ENCODE assay signal across 11 mouse cellular contexts in genomic region chr11:101756616-101757015, GRCm38 (mm10). TPM values are rescaled to one million over a fixed set of nuclear protein-coding genes. Genes with fewer than 3 reads are reported as not detected.
DNase-seq lines count a peak whose midpoint lies in the region; ATAC-seq and TF ChIP-seq lines count a peak whose summit lies in the region.
"Had no signal": no experiment of that assay in that cellular context is flagged by ENCODE, and none has a peak within 500 bp of the region (broad histone marks: within the 10 kb centered on the region; RNA-seq: fewer than 3 reads in every experiment).

No protein-coding gene starts in this region.

- ATAC-seq in lung, embryonic 15.5 days (ENCODE audit: borderline replicate concordance, extremely low read depth, low FRiP score, low TSS enrichment), result no peak
- ATAC-seq in stomach, embryonic 16.5 days (ENCODE audit: insufficient read depth, low FRiP score), result no peak
- no peak for ATAC-seq in liver, embryonic 12.5 days
- ATAC-seq: midbrain, embryonic 13.5 days had no signal

- peak overlapping the region; percentile 71 for H3K27ac ChIP-seq in lung, embryonic 15.5 days
- peak overlapping the region; percentile 12; the same call in 1 of the 2 replicates for H3K27ac ChIP-seq in stomach, embryonic 16.5 days (ENCODE audit: low read length)
- H3K27ac ChIP-seq in liver, embryonic 12.5 days, result no peak overlapping the region
- H3K27ac ChIP-seq: hindbrain, embryonic 15.5 days; liver, embryonic 14.5 days; midbrain, embryonic 13.5 days had no signal

- no peaks in the 10 kb centered on the region for H3K9me3 ChIP-seq in lung, embryonic 15.5 days
- H3K9me3 ChIP-seq in stomach, embryonic 16.5 days (replicated peaks; ENCODE audit: control insufficient read depth, low read length), result no peaks in the 10 kb centered on the region
- no peaks in the 10 kb centered on the region for H3K9me3 ChIP-seq in liver, embryonic 12.5 days (replicated peaks)
- H3K9me3 ChIP-seq: hindbrain, embryonic 15.5 days; midbrain, embryonic 13.5 days had no signal

- no peak overlapping the region for H3K9ac ChIP-seq in lung, embryonic 15.5 days
- no peak overlapping the region for H3K9ac ChIP-seq in stomach, embryonic 16.5 days (ENCODE audit: low read length)
- no peak overlapping the region for H3K9ac ChIP-seq in liver, embryonic 12.5 days
- H3K9ac ChIP-seq: hindbrain, embryonic 15.5 days; liver, embryonic 14.5 days; midbrain, embryonic 13.5 days had no signal

- H3K27me3 ChIP-seq in lung, embryonic 15.5 days, result no peaks in the 10 kb centered on the region
- H3K27me3 ChIP-seq in stomach, embryonic 16.5 days (ENCODE audit: control insufficient read depth, insufficient read depth, low read length), result no peaks in the 10 kb centered on the region
- no peaks in the 10 kb centered on the region for H3K27me3 ChIP-seq in liver, embryonic 12.5 days (replicated peaks)
- H3K27me3 ChIP-seq: hindbrain, embryonic 15.5 days; midbrain, embryonic 13.5 days had no signal

- no peak for TF ChIP-seq CTCF in lung, adult 2 months (IDR thresholded peaks at IDR 0.05; ENCODE audit: insufficient read depth, low read length)

- peaks cover 17% of the 10 kb centered on the region; the same call in 1 of the 2 replicates for H3K4me1 ChIP-seq in lung, embryonic 15.5 days
- H3K4me1 ChIP-seq in lung, adult 2 months (ENCODE audit: control insufficient read depth, insufficient read depth, low read length), result no peaks in the 10 kb centered on the region
- H3K4me1 ChIP-seq in stomach, embryonic 16.5 days (ENCODE audit: control insufficient read depth, insufficient read depth, low read length), result no peaks in the 10 kb centered on the region
- no peaks in the 10 kb centered on the region for H3K4me1 ChIP-seq in liver, embryonic 12.5 days
- H3K4me1 ChIP-seq: midbrain, embryonic 13.5 days had no signal

- peak; percentile 87 for DNase-seq in gastrocnemius, adult 18-20 months (ENCODE audit: low spot score)
- DNase-seq in gastrocnemius, postnatal 10 days, result no peak
- DNase-seq in lung, adult 2 months, result no peak
- DNase-seq in gastrocnemius, adult 8-10 months (ENCODE audit: low spot score in 2 of 2), result peak; percentile 50 to 70
- no peak for DNase-seq in spleen, postnatal 14 days (ENCODE audit: low spot score in 2 of 2)

- H3K4me3 ChIP-seq in lung, embryonic 15.5 days, result no peak overlapping the region
- H3K4me3 ChIP-seq in lung, adult 2 months (replicated peaks; ENCODE audit: extremely low read depth, low read depth, low read length), result no peak overlapping the region
- no peak overlapping the region for H3K4me3 ChIP-seq in stomach, embryonic 16.5 days (replicated peaks; ENCODE audit: low read length)
- no peak overlapping the region for H3K4me3 ChIP-seq in liver, embryonic 12.5 days
- H3K4me3 ChIP-seq: hindbrain, embryonic 15.5 days; midbrain, embryonic 13.5 days had no signal

- peaks cover 81% of the 10 kb centered on the region for H3K36me3 ChIP-seq in lung, embryonic 15.5 days
- H3K36me3 ChIP-seq in stomach, embryonic 16.5 days (ENCODE audit: control insufficient read depth, insufficient read depth, low read length), result 0 out of 2 replicates have a peak, but pooled peaks cover 23% of the 10 kb centered on the region
- H3K36me3 ChIP-seq in liver, embryonic 12.5 days, result peaks cover 98% of the 10 kb centered on the region

- no peak overlapping the region for H3K4me2 ChIP-seq in lung, embryonic 15.5 days
- no peak overlapping the region for H3K4me2 ChIP-seq in stomach, embryonic 16.5 days (ENCODE audit: low read depth, low read length)
- H3K4me2 ChIP-seq in liver, embryonic 12.5 days, result no peak overlapping the region
- H3K4me2 ChIP-seq: hindbrain, embryonic 15.5 days; midbrain, embryonic 13.5 days had no signal

- TF ChIP-seq POLR2A in lung, adult 2 months (IDR thresholded peaks at IDR 0.05; ENCODE audit: borderline replicate concordance, extremely low read depth, low read depth, low read length), result no peak

- 91% methylated on average over 8 of the region's 8 CpGs for WGBS in lung, embryonic 15.5 days
- WGBS in lung, adult 2 months, result 79% methylated on average over 8 of the region's 8 CpGs
- 94% methylated on average over 8 of the region's 8 CpGs for WGBS in stomach, embryonic 16.5 days
- WGBS in liver, embryonic 12.5 days (ENCODE audit: insufficient replicate concordance), result 91% methylated on average over 8 of the region's 8 CpGs

RNA-seq across cellular contexts. Expression of gene Dhx8, which starts 23.9 kb away (rescaled TPM):
- 10 to 100 TPM; 13.9 to 14.3 TPM for total RNA-seq in gastrocnemius, adult 18-20 months (2021)
- 10 to 100 TPM; 13.7 to 17.6 TPM for total RNA-seq in gastrocnemius, postnatal 10 days (2021)
- 29.0 and 31.2 TPM in 2 replicates for polyA plus RNA-seq in lung, embryonic 15.5 days (2015; fragmentation: Nextera tagmentation; extraction: Ambion mirVana)
- 9.8 and 13.1 TPM in 2 replicates for polyA plus RNA-seq in lung, adult 2 months (2012; rRNA removed)
- total RNA-seq in gastrocnemius, adult 8-10 months (2022), result 10 to 100 TPM; 12.3 to 15.0 (median 13.6) TPM
- polyA plus RNA-seq in stomach, embryonic 16.5 days (2015; fragmentation: Nextera tagmentation; extraction: Ambion mirVana), result 28.5 and 29.4 TPM in 2 replicates
- polyA plus RNA-seq in liver, embryonic 12.5 days (2016; fragmentation: Nextera tagmentation; extraction: Ambion mirVana), result 25.6 and 26.3 TPM in 2 replicates

RNA-seq across cellular contexts. Expression of gene Etv4, which starts 28.6 kb away (rescaled TPM):
- total RNA-seq in gastrocnemius, adult 18-20 months (2021), result 1 to 10 TPM; 2.4 to 2.5 TPM
- total RNA-seq in gastrocnemius, postnatal 10 days (2021), result 1 to 10 TPM; 5.6 to 6.8 TPM
- polyA plus RNA-seq in lung, embryonic 15.5 days (2015; fragmentation: Nextera tagmentation; extraction: Ambion mirVana), result 12.5 and 12.9 TPM in 2 replicates
- polyA plus RNA-seq in lung, adult 2 months (2012; rRNA removed), result 0.60 and 0.95 TPM in 2 replicates
- total RNA-seq in gastrocnemius, adult 8-10 months (2022), result 1 to 10 TPM; 1.1 to 1.9 (median 1.5) TPM
- polyA plus RNA-seq in stomach, embryonic 16.5 days (2015; fragmentation: Nextera tagmentation; extraction: Ambion mirVana), result 4.9 and 6.6 TPM in 2 replicates
- 1.4 and 2.0 TPM in 2 replicates for polyA plus RNA-seq in liver, embryonic 12.5 days (2016; fragmentation: Nextera tagmentation; extraction: Ambion mirVana)

Comparison
In these comparisons a context has a peak if more than half of its experiments do, and no peak if none do; other contexts are left out.
1. DNase-seq: peak in gastrocnemius, adult 18-20 months (single experiment) and gastrocnemius, adult 8-10 months (2 of 2); none in gastrocnemius, postnatal 10 days (single experiment), lung, adult 2 months (single experiment) and spleen, postnatal 14 days (0 of 2).